Mouse (Mus musculus): Measurements from ENCODE around the gene AI597479. TPM values are rescaled to one million over a fixed set of nuclear protein-coding genes. Genes with fewer than 3 reads are reported as not detected.

Gene AI597479
- polyA plus RNA-seq (2012; rRNA removed) = 21.8 and 23.2 TPM in 2 replicates

GRCm38 (mm10) chr1:43098031-43098984, at the start of gene AI597479, which contains the start of gene Tgfbrap1:
Gene AI597479 (plus strand): TSS chr1:43098710.
Gene Tgfbrap1 (minus strand): TSS chr1:43098637.
- peak within 1 kb of the TSS; percentile 85 for H3K27ac ChIP-seq (ENCODE audit: insufficient read depth, low read length)
- peak within 1 kb of the TSS; percentile 47 for H3K4me3 ChIP-seq (ENCODE audit: insufficient read depth, low read length)
- TF ChIP-seq POLR2A (IDR thresholded peaks at IDR 0.05; ENCODE audit: extremely low read depth, insufficient read depth, low read length) (peak; percentile 93), CTCF (IDR thresholded peaks at IDR 0.05; ENCODE audit: extremely low read depth, insufficient read depth, low read length) (no peak)
- H3K4me1 ChIP-seq (ENCODE audit: control insufficient read depth, insufficient read depth, low read length) = peaks cover 3% of the 10 kb centered on the region; the same call in 1 of the 2 replicates

DNA sequence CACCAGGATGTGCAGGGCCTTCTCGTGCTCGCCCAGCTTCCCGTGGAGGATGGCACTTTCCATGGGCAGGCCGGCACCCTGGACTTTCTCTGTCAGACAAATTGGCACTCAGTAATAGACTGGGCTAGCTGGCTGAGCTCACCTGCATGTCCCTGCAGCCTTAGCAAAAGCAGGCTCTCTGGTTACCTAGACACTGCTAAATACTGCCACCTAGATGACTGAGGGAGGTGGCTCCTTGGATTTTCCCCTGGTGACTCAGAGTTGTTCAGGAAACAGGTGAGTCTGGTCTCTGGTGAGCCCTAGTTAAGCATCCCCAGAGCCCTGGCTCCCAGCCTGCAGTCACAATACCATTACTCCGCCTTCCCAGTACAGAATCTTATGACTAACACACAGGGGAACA, 46.6 kb upstream of the AI597479 start:
- no peak overlapping the region for H3K4me3 ChIP-seq (ENCODE audit: insufficient read depth, low read length)
- TF ChIP-seq POLR2A (IDR thresholded peaks at IDR 0.05; ENCODE audit: extremely low read depth, insufficient read depth, low read length) = no peak
- TF ChIP-seq CTCF (IDR thresholded peaks at IDR 0.05; ENCODE audit: extremely low read depth, insufficient read depth, low read length) = peak; percentile 35; the same call in 1 of the 2 replicates
- no peak overlapping the region for H3K27ac ChIP-seq (ENCODE audit: insufficient read depth, low read length)
- no peaks in the 10 kb centered on the region; the same call in 1 of the 2 replicates for H3K4me1 ChIP-seq (ENCODE audit: control insufficient read depth, insufficient read depth, low read length)

DNA sequence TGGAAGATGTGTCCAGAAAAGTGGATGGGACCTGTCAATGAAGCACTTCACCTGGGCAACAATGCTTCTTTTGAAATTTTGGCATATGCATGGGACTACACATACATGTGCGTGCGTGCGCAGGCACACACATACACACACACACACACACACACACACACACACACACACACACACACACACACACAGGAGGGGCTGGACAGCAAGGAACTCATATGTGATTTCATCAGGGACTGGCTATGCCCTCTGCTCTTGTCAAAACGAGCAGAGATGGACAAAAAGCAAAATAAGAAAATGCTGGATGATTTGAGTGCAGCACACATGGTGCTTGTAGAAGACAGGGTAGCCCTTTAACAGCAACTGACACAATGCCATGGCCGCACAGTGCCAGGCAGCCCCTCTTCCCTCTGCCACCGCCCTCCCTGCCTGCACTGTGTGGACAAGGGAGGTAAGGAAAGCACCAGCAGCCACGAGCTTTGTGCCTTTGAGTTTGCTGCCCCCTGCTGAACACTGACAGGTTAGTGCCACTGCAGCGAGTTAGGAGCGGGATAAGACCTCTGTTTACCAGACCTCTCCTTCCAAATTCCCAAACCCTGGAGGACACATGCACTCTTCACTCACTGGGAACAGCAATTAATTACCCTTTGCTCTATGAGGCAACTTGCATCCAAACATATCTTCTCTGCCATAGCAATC, 32.7 kb upstream of the AI597479 start:
- no peak overlapping the region for H3K27ac ChIP-seq (ENCODE audit: insufficient read depth, low read length)
- H3K4me3 ChIP-seq (ENCODE audit: insufficient read depth, low read length) = no peak overlapping the region
- TF ChIP-seq POLR2A (IDR thresholded peaks at IDR 0.05; ENCODE audit: extremely low read depth, insufficient read depth, low read length) (no peak), CTCF (IDR thresholded peaks at IDR 0.05; ENCODE audit: extremely low read depth, insufficient read depth, low read length) (peak; percentile 95)
- H3K4me1 ChIP-seq (ENCODE audit: control insufficient read depth, insufficient read depth, low read length) = no peaks in the 10 kb centered on the region

- TF ChIP-seq POLR2A (IDR thresholded peaks at IDR 0.05; ENCODE audit: extremely low read depth, insufficient read depth, low read length) (no peak), CTCF (IDR thresholded peaks at IDR 0.05; ENCODE audit: extremely low read depth, insufficient read depth, low read length) (no peak)
- Histone ChIP-seq H3K4me3 (ENCODE audit: insufficient read depth, low read length) (no peak overlapping the region), H3K27ac (ENCODE audit: insufficient read depth, low read length) (no peak overlapping the region), H3K4me1 (ENCODE audit: control insufficient read depth, insufficient read depth, low read length) (no peaks in the 10 kb centered on the region)
Observed at GRCm38 (mm10) chr1:43066573-43066972, 31.9 kb upstream of the AI597479 start.

- no peak overlapping the region for H3K4me3 ChIP-seq (ENCODE audit: insufficient read depth, low read length)
- no peak for TF ChIP-seq POLR2A (IDR thresholded peaks at IDR 0.05; ENCODE audit: extremely low read depth, insufficient read depth, low read length)
- TF ChIP-seq CTCF (IDR thresholded peaks at IDR 0.05; ENCODE audit: extremely low read depth, insufficient read depth, low read length) = no peak
- no peak overlapping the region for H3K27ac ChIP-seq (ENCODE audit: insufficient read depth, low read length)
- H3K4me1 ChIP-seq (ENCODE audit: control insufficient read depth, insufficient read depth, low read length) = no peaks in the 10 kb centered on the region
Observed at GRCm38 (mm10) chr1:43067551-43067950, 31.0 kb upstream of the AI597479 start.

- Histone ChIP-seq H3K4me1 (ENCODE audit: control insufficient read depth, insufficient read depth, low read length) (no peaks in the 10 kb centered on the region), H3K27ac (ENCODE audit: insufficient read depth, low read length) (no peak overlapping the region), H3K4me3 (ENCODE audit: insufficient read depth, low read length) (no peak overlapping the region)
- no peak for TF ChIP-seq CTCF (IDR thresholded peaks at IDR 0.05; ENCODE audit: extremely low read depth, insufficient read depth, low read length)
- TF ChIP-seq POLR2A (IDR thresholded peaks at IDR 0.05; ENCODE audit: extremely low read depth, insufficient read depth, low read length) = no peak
Observed at GRCm38 (mm10) chr1:43070726-43071125, 27.8 kb upstream of the AI597479 start.

DNA sequence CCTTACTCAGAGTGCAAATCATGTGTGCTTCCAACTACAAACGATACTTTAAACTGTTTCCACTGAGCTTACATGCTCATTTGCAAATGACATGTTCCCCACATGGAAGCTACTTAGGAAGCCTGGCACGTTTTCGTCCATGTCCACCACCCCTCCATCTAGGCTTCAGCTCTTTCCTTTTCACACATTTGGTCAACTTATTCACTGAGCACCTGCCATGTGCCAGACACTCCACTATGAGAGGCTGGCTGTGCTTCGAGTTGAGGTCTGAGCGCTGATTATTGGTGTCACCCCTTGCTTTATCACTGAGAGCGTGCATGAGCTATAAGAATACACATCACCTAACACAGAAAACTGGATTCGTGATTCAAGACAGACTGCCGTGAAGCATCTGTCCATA, 26.5 kb upstream of the AI597479 start:
- Histone ChIP-seq H3K27ac (ENCODE audit: insufficient read depth, low read length) (no peak overlapping the region), H3K4me1 (ENCODE audit: control insufficient read depth, insufficient read depth, low read length) (no peaks in the 10 kb centered on the region)
- TF ChIP-seq CTCF (IDR thresholded peaks at IDR 0.05; ENCODE audit: extremely low read depth, insufficient read depth, low read length) (no peak), POLR2A (IDR thresholded peaks at IDR 0.05; ENCODE audit: extremely low read depth, insufficient read depth, low read length) (no peak)

DNA sequence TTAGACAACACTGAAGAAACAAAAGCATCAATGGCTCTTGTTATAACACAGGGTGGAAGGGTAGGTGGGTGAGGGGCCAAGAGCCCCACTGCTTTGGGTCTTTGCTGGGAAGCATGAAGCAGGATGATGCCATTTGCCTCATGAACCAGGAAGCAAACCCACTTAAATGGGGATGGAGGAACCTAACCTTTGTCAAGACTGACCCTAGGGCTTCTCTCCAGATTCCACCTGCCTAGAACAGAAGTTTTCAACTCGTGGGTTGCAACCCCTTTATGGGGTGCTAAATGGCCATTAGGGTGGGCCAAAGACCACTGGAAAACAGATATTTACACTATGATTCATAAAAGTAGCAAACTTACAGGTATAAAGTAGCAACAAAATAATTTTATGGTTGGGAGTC, 25.9 kb upstream of the AI597479 start:
- TF ChIP-seq POLR2A (IDR thresholded peaks at IDR 0.05; ENCODE audit: extremely low read depth, insufficient read depth, low read length) = no peak
- no peak for TF ChIP-seq CTCF (IDR thresholded peaks at IDR 0.05; ENCODE audit: extremely low read depth, insufficient read depth, low read length)
- no peak overlapping the region for H3K27ac ChIP-seq (ENCODE audit: insufficient read depth, low read length)
- no peaks in the 10 kb centered on the region for H3K4me1 ChIP-seq (ENCODE audit: control insufficient read depth, insufficient read depth, low read length)
- H3K4me3 ChIP-seq (ENCODE audit: insufficient read depth, low read length) = no peak overlapping the region

More for the DNA sequence above, 26.5 kb upstream of the AI597479 start:
- no peak overlapping the region for H3K4me3 ChIP-seq (ENCODE audit: insufficient read depth, low read length)

DNA sequence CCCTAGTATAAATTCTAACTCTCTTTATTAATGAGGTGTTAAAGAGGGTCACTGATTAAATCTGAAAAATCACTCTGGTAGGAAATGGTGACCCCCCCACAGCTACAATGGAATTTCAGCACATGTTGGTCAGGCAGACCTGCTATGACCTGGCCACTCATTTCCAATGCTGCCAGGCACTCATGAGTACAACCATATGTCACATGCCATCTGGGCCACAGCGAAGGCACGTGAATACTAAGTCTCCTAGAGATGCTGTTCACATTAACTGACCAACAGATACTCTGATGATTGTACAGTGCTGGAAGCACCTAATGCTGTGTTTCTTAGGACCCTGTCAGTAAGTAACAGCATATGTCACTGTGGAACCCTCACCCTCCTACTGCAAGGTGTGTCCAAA, 23.7 kb upstream of the AI597479 start:
- no peaks in the 10 kb centered on the region for H3K4me1 ChIP-seq (ENCODE audit: control insufficient read depth, insufficient read depth, low read length)
- TF ChIP-seq CTCF (IDR thresholded peaks at IDR 0.05; ENCODE audit: extremely low read depth, insufficient read depth, low read length) = no peak
- no peak for TF ChIP-seq POLR2A (IDR thresholded peaks at IDR 0.05; ENCODE audit: extremely low read depth, insufficient read depth, low read length)
- no peak overlapping the region for H3K27ac ChIP-seq (ENCODE audit: insufficient read depth, low read length)

More for the DNA sequence above, 23.7 kb upstream of the AI597479 start:
- no peak overlapping the region for H3K4me3 ChIP-seq (ENCODE audit: insufficient read depth, low read length)
